Mouse (Mus musculus) heart, postnatal 0 days (tissue): ENCODE data around the gene Clns1a.

Experiments used
- CTCF ChIP-seq: IDR thresholded peaks from 2 replicates; pipeline ENCODE4 v1.5.1; 2016; ENCODE audit warnings: antibody characterized with exemption, control low read depth, low read depth
- EP300 ChIP-seq: IDR thresholded peaks from 2 replicates; pipeline ENCODE4 v1.6.1; 2016; ENCODE audit warnings: antibody characterized with exemption, low read depth

GRCm38 (mm10) chr7:97741756-97742291 lies 45.4 kb downstream of the Clns1a start:
- TF ChIP-seq CTCF (no peak), EP300 (no peak)
